Mouse (Mus musculus): ENCODE results near the gene Ung. TPM values are rescaled to one million over a fixed set of nuclear protein-coding genes. Genes with fewer than 3 reads are reported as not detected.

Ung gene
- polyA plus RNA-seq, 1 experiment from 2014 or later = 28.3 TPM

DNA sequence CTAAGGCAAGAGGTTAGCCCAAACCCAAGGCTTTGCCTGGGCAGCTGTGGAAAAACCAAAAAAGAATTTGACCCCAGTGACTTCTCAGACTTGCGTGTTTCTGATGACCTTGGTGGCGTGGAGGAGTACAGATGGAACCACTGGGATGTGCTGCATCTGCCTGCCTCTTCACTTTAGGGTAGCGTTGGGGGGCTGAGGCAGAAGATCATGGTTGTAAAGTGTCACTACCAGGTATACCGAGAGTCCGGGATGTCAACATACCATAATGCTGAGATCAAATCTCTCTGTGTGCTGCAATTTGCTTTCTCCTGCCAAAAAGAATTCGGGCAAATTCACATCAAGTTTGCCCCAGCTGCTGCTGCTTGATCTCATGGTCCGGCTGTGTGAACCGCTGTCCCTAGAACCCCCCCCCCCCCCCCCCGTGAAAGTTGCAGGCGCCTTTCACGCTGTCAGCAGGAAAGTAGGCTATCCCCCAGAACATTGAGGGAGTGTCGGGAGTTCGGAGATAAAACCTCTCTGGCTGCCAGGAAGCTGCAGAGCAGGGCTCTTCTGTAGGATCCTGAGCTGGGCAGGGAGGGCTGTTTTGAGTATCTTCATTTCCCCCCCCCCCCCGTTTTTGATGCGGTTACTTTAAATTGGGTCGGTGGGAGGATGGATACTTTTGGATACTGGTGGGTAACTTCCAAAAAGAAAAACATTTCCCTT is 43.8 kb downstream of the Ung start:
- Histone ChIP-seq H3K9ac (ENCODE audit: low read length) (peak overlapping the region; percentile 25; the same call in 1 of the 2 replicates), H3K36me3 (ENCODE audit: control insufficient read depth, insufficient read depth, low read length) (no peaks in the 10 kb centered on the region), H3K4me1 (ENCODE audit: control insufficient read depth in 2 of 2, insufficient read depth in 2 of 2, low read length in 2 of 2) (peaks cover 16 to 23% of the 10 kb centered on the region in 2 experiments), H3K27ac (replicated peaks in 1 of 2; ENCODE audit: control insufficient read depth in 1 of 2, insufficient read depth in 1 of 2, low read depth in 2 of 2, low read length in 2 of 2) (peak overlapping the region; percentile 66 to 68), H3K4me2 (ENCODE audit: low read length) (peak overlapping the region; percentile 79), H3K4me3 (ENCODE audit: control insufficient read depth in 1 of 2, insufficient read depth in 1 of 2, low read depth in 1 of 2, low read length in 2 of 2) (peak overlapping the region; percentile 0 to 9; a peak in 1 of 4 replicates), H3K27me3 (ENCODE audit: control insufficient read depth, insufficient read depth, low read length) (no peaks in the 10 kb centered on the region), H3K9me3 (ENCODE audit: control insufficient read depth, low read length) (no peaks in the 10 kb centered on the region)
- no peak for ATAC-seq (ENCODE audit: insufficient number of reproducible peaks, insufficient read depth, low FRiP score, low read depth)
- WGBS = 14% methylated on average over 14 of the region's 16 CpGs

- Histone ChIP-seq H3K27me3 (ENCODE audit: control insufficient read depth, insufficient read depth, low read length) (no peaks in the 10 kb centered on the region), H3K4me3 (ENCODE audit: control insufficient read depth in 1 of 2, insufficient read depth in 1 of 2, low read depth in 1 of 2, low read length in 2 of 2) (0 out of 4 replicates have a peak overlapping the region, but pooled peaks of 1 of the 2 experiments have one; percentile 0), H3K27ac (replicated peaks in 1 of 2; ENCODE audit: control insufficient read depth in 1 of 2, insufficient read depth in 1 of 2, low read depth in 2 of 2, low read length in 2 of 2) (peak overlapping the region; percentile 66 to 94), H3K9ac (ENCODE audit: low read length) (0 out of 2 replicates have a peak overlapping the region, but pooled peaks have one; percentile 25), H3K36me3 (ENCODE audit: control insufficient read depth, insufficient read depth, low read length) (no peaks in the 10 kb centered on the region), H3K4me1 (ENCODE audit: control insufficient read depth in 2 of 2, insufficient read depth in 2 of 2, low read length in 2 of 2) (peaks cover 16 to 23% of the 10 kb centered on the region in 2 experiments), H3K4me2 (ENCODE audit: low read length) (peak overlapping the region; percentile 79), H3K9me3 (ENCODE audit: control insufficient read depth, low read length) (no peaks in the 10 kb centered on the region)
- WGBS = 14% methylated on average over 16 of the region's 16 CpGs
- ATAC-seq (ENCODE audit: insufficient number of reproducible peaks, insufficient read depth, low FRiP score, low read depth) = no peak
These were observed 44.5 kb downstream of the Ung start for GRCm38 (mm10) chr5:114174639-114175038.

GRCm38 (mm10) chr5:114175596-114176171 is 45.5 kb downstream of the Ung start:
- H3K9me3 ChIP-seq (ENCODE audit: control insufficient read depth, low read length) = no peaks in the 10 kb centered on the region
- H3K4me3 ChIP-seq (ENCODE audit: control insufficient read depth in 1 of 2, insufficient read depth in 1 of 2, low read depth in 1 of 2, low read length in 2 of 2) = peak overlapping the region; percentile 53 to 75
- H3K27ac ChIP-seq (replicated peaks in 1 of 2; ENCODE audit: control insufficient read depth in 1 of 2, insufficient read depth in 1 of 2, low read depth in 2 of 2, low read length in 2 of 2) = peak overlapping the region; percentile 66 to 94
- H3K27me3 ChIP-seq (ENCODE audit: control insufficient read depth, insufficient read depth, low read length) = no peaks in the 10 kb centered on the region
- no peaks in the 10 kb centered on the region for H3K36me3 ChIP-seq (ENCODE audit: control insufficient read depth, insufficient read depth, low read length)
- peak; percentile 96 for ATAC-seq (ENCODE audit: insufficient number of reproducible peaks, insufficient read depth, low FRiP score, low read depth)
- peak overlapping the region; percentile 71 for H3K9ac ChIP-seq (ENCODE audit: low read length)
- WGBS = under 1% methylated on average over 26 of the region's 26 CpGs
- peak overlapping the region; percentile 79 for H3K4me2 ChIP-seq (ENCODE audit: low read length)
- peaks cover 16 to 23% of the 10 kb centered on the region in 2 experiments for H3K4me1 ChIP-seq (ENCODE audit: control insufficient read depth in 2 of 2, insufficient read depth in 2 of 2, low read length in 2 of 2)

GRCm38 (mm10) chr5:114176548-114177400 is 46.6 kb downstream of the Ung start:
- H3K9ac ChIP-seq (ENCODE audit: low read length) = peak overlapping the region; percentile 71
- peak overlapping the region in 1 of 2 experiments; percentile 53; a peak in 3 of 4 replicates for H3K4me3 ChIP-seq (ENCODE audit: control insufficient read depth in 1 of 2, insufficient read depth in 1 of 2, low read depth in 1 of 2, low read length in 2 of 2)
- WGBS = 63% methylated on average over 8 of the region's 8 CpGs
- H3K27me3 ChIP-seq (ENCODE audit: control insufficient read depth, insufficient read depth, low read length) = no peaks in the 10 kb centered on the region
- peaks cover 16 to 23% of the 10 kb centered on the region in 2 experiments for H3K4me1 ChIP-seq (ENCODE audit: control insufficient read depth in 2 of 2, insufficient read depth in 2 of 2, low read length in 2 of 2)
- no peaks in the 10 kb centered on the region for H3K9me3 ChIP-seq (ENCODE audit: control insufficient read depth, low read length)
- peak overlapping the region; percentile 79 for H3K4me2 ChIP-seq (ENCODE audit: low read length)
- no peak for ATAC-seq (ENCODE audit: insufficient number of reproducible peaks, insufficient read depth, low FRiP score, low read depth)
- H3K36me3 ChIP-seq (ENCODE audit: control insufficient read depth, insufficient read depth, low read length) = no peaks in the 10 kb centered on the region
- H3K27ac ChIP-seq (replicated peaks in 1 of 2; ENCODE audit: control insufficient read depth in 1 of 2, insufficient read depth in 1 of 2, low read depth in 2 of 2, low read length in 2 of 2) = peak overlapping the region; percentile 63 to 66; a peak in 2 of 4 replicates

- no peaks in the 10 kb centered on the region for H3K36me3 ChIP-seq (ENCODE audit: control insufficient read depth, insufficient read depth, low read length)
- 82% methylated on average over 4 of the region's 4 CpGs for WGBS
- H3K9ac ChIP-seq (ENCODE audit: low read length) = no peak overlapping the region
- H3K9me3 ChIP-seq (ENCODE audit: control insufficient read depth, low read length) = no peaks in the 10 kb centered on the region
- no peak overlapping the region for H3K4me2 ChIP-seq (ENCODE audit: low read length)
- H3K27me3 ChIP-seq (ENCODE audit: control insufficient read depth, insufficient read depth, low read length) = no peaks in the 10 kb centered on the region
- ATAC-seq (ENCODE audit: insufficient number of reproducible peaks, insufficient read depth, low FRiP score, low read depth) = no peak
- no peak overlapping the region for H3K27ac ChIP-seq (replicated peaks in 1 of 2; ENCODE audit: control insufficient read depth in 1 of 2, insufficient read depth in 1 of 2, low read depth in 2 of 2, low read length in 2 of 2)
- peaks cover 14 to 23% of the 10 kb centered on the region in 2 experiments for H3K4me1 ChIP-seq (ENCODE audit: control insufficient read depth in 2 of 2, insufficient read depth in 2 of 2, low read length in 2 of 2)
- H3K4me3 ChIP-seq (ENCODE audit: control insufficient read depth in 1 of 2, insufficient read depth in 1 of 2, low read depth in 1 of 2, low read length in 2 of 2) = no peak overlapping the region
These were observed 48.0 kb downstream of the Ung start for GRCm38 (mm10) chr5:114177966-114178719.

DNA sequence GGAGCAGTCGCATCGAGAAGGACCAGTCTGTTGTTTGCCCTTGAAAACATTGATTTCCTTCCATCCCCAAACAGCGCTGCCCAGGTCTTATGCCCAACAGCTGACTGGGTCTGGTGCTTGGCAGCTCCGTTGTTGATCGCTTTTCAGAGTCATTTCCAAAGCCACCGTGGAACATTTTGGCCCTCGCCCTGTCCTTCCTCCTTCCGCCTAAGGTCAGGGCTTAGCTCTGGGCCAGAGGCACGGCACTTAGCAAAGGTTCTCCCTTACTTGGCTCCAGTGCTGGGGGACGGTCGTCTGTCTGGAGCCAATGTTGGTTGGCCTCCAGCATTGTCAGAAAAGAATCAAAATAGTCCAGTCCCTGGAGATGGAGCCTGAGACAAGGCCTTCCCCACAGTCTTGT is 49.4 kb downstream of the Ung start:
- 80% methylated on average over 11 of the region's 11 CpGs for WGBS
- Histone ChIP-seq H3K4me2 (ENCODE audit: low read length) (no peak overlapping the region), H3K27me3 (ENCODE audit: control insufficient read depth, insufficient read depth, low read length) (no peaks in the 10 kb centered on the region), H3K4me3 (ENCODE audit: control insufficient read depth in 1 of 2, insufficient read depth in 1 of 2, low read depth in 1 of 2, low read length in 2 of 2) (no peak overlapping the region), H3K9ac (ENCODE audit: low read length) (no peak overlapping the region), H3K27ac (replicated peaks in 1 of 2; ENCODE audit: control insufficient read depth in 1 of 2, insufficient read depth in 1 of 2, low read depth in 2 of 2, low read length in 2 of 2) (no peak overlapping the region), H3K9me3 (ENCODE audit: control insufficient read depth, low read length) (no peaks in the 10 kb centered on the region), H3K4me1 (ENCODE audit: control insufficient read depth in 2 of 2, insufficient read depth in 2 of 2, low read length in 2 of 2) (peaks cover 9 to 13% of the 10 kb centered on the region in 2 experiments), H3K36me3 (ENCODE audit: control insufficient read depth, insufficient read depth, low read length) (peaks cover 6% of the 10 kb centered on the region; the same call in 1 of the 2 replicates)
- ATAC-seq (ENCODE audit: insufficient number of reproducible peaks, insufficient read depth, low FRiP score, low read depth) = no peak

DNA sequence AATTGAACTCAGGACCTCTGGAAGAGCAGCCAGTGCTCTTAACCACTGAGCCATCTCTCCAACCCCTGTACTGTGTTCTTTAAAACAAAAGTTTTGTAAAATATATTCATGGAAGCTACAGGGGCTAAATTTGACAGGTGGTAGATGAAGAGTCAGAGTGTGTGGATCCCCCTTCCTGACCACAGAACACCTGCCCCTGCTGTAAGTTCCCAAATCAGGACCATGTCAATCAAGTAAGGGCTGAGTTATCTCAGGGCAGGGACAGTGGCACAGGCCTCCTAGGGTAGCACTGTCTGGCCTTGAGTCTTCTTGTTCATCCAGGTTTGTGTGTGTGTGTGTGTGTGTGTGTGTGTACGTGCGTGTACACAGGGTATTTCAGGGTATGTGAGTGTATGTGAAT is 53.3 kb downstream of the Ung start:
- H3K9me3 ChIP-seq (ENCODE audit: control insufficient read depth, low read length) = no peaks in the 10 kb centered on the region
- no peak overlapping the region for H3K9ac ChIP-seq (ENCODE audit: low read length)
- no peak overlapping the region for H3K4me2 ChIP-seq (ENCODE audit: low read length)
- H3K27ac ChIP-seq (replicated peaks in 1 of 2; ENCODE audit: control insufficient read depth in 1 of 2, insufficient read depth in 1 of 2, low read depth in 2 of 2, low read length in 2 of 2) = no peak overlapping the region
- peaks cover 12% of the 10 kb centered on the region for H3K36me3 ChIP-seq (ENCODE audit: control insufficient read depth, insufficient read depth, low read length)
- 97% methylated on average over 2 of the region's 2 CpGs for WGBS
- no peak overlapping the region for H3K4me3 ChIP-seq (ENCODE audit: control insufficient read depth in 1 of 2, insufficient read depth in 1 of 2, low read depth in 1 of 2, low read length in 2 of 2)
- no peaks in the 10 kb centered on the region for H3K27me3 ChIP-seq (ENCODE audit: control insufficient read depth, insufficient read depth, low read length)
- ATAC-seq (ENCODE audit: insufficient number of reproducible peaks, insufficient read depth, low FRiP score, low read depth) = no peak; the same call in 1 of the 2 replicates
- H3K4me1 ChIP-seq (ENCODE audit: control insufficient read depth in 2 of 2, insufficient read depth in 2 of 2, low read length in 2 of 2) = peaks cover 8% of the 10 kb centered on the region in 2 experiments; a peak in 3 of 4 replicates

All from heart, embryonic 14.5 days (tissue).